Mouse (Mus musculus): Measurements from ENCODE around the gene Slc19a1. TPM values are rescaled to one million over a fixed set of nuclear protein-coding genes. Genes with fewer than 3 reads are reported as not detected.
A peak's percentile ranks its signal among the peaks of the same experiment; 100 is the strongest.

Gene Slc19a1
- total RNA-seq (2012; rRNA removed): 32.4 and 47.5 TPM in 2 replicates

DNA sequence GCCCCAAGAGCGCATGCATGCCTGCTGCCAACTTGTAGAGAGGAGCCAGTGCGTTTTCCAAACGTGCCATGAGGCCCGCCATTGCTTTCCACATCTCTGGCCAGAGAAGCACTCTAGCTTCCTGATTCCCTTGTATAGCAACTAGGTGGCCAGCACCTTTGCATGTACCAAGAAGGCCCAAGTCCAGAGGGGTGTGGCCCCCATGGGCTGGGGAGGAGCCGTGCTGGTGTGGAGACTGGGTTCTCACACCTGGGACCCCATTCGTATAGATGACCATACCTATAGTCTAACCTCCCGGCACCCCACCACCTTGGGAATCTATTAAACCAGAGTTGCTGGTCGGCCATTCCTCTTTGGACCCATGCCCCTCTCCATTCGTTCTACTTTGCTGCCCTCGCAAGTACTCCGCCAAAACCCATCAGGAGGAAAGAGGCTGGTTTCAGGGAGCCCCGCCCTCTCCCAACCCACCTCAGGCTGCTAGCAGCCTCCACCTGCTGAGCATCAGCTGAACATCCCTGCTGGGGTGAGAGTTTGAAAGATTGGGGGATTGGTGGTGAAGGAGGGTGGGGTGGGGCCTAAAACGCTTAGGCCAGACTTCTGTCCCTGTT, at the start of gene Slc19a1:
Slc19a1 (plus strand) TSS at position 474 of the 608 bp plus-strand sequence.
- Histone ChIP-seq H3K4me3 (ENCODE audit: insufficient read depth in 1 of 2, low read depth in 1 of 2, low read length in 2 of 2, poor library complexity in 1 of 2, severe bottlenecking in 1 of 2) (peak within 1 kb of the TSS; percentile 88 to 95), H3K9me3 (ENCODE audit: control insufficient read depth, insufficient read depth, low read depth, low read length) (no peaks in the 10 kb centered on the region), H3K36me3 (ENCODE audit: control insufficient read depth, insufficient read depth, low read length, poor library complexity, severe bottlenecking) (peaks cover 2% of the 10 kb centered on the region; the same call in 1 of the 2 replicates), H3K4me1 (ENCODE audit: control insufficient read depth in 2 of 2, insufficient read depth in 2 of 2, low read length in 2 of 2, poor library complexity in 1 of 2) (peaks cover 3 to 9% of the 10 kb centered on the region in 2 experiments; a peak in 2 of 4 replicates), H3K9ac (ENCODE audit: insufficient read depth, low read depth, low read length, poor library complexity, severe bottlenecking) (peak within 1 kb of the TSS; percentile 86), H3K27ac (ENCODE audit: insufficient read depth, low read depth, low read length, poor library complexity, severe bottlenecking) (no peak within 1 kb of the TSS; the same call in 1 of the 2 replicates)
- DNase-seq (ENCODE audit: low read depth, low spot score): peak; percentile 36
- TF ChIP-seq ZC3H11A (IDR thresholded peaks at IDR 0.05; ENCODE audit: borderline replicate concordance, low read depth, low read length): no peak; the same call in 1 of the 2 replicates
- TF ChIP-seq ZNF384 (IDR thresholded peaks at IDR 0.05; ENCODE audit: low read depth, low read length): no peak
- no peak for TF ChIP-seq HCFC1 (IDR thresholded peaks at IDR 0.05; ENCODE audit: borderline replicate concordance, insufficient read depth, low read length)
- no peak for TF ChIP-seq MAFK (IDR thresholded peaks at IDR 0.05; ENCODE audit: insufficient read depth, low read depth, low read length)
- no peak for TF ChIP-seq CHD2 (IDR thresholded peaks at IDR 0.05; ENCODE audit: low read depth, low read length)
- in situ Hi-C loops (cut with MboI; ENCODE audit: low sequenced_read_pairs in 2 of 2, unreplicated experiment in 2 of 2): no loop called here

DNA sequence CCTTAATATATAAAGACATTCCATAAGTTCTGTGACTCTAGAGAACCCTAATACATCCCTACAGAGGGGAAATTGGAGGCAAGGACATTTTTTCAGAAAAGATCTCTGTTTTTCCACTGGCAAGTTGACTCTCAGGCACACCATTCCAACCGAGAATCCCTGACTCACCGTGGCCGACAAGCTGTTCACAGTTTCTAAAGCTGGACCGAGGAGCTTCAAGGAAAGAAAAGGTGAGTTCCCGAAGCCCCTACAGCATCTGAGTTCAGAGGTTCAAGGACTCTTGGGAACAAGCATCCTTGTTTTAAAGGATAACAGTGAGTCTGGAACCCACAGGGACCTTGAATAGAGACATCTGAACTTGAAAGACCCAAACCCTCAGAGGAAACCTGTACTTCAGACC, 43.5 kb upstream of the Slc19a1 start:
- no peak overlapping the region for H3K9ac ChIP-seq (ENCODE audit: insufficient read depth, low read depth, low read length, poor library complexity, severe bottlenecking)
- no peak for DNase-seq (ENCODE audit: low read depth, low spot score)
- H3K4me1 ChIP-seq (ENCODE audit: control insufficient read depth in 2 of 2, insufficient read depth in 2 of 2, low read length in 2 of 2, poor library complexity in 1 of 2): no peaks in the 10 kb centered on the region
- H3K36me3 ChIP-seq (ENCODE audit: control insufficient read depth, insufficient read depth, low read length, poor library complexity, severe bottlenecking): no peaks in the 10 kb centered on the region
- in situ Hi-C loops (cut with MboI; ENCODE audit: low sequenced_read_pairs in 2 of 2, unreplicated experiment in 2 of 2): no loop called here
- TF ChIP-seq HCFC1 (IDR thresholded peaks at IDR 0.05; ENCODE audit: borderline replicate concordance, insufficient read depth, low read length): no peak
- no peak for TF ChIP-seq CHD2 (IDR thresholded peaks at IDR 0.05; ENCODE audit: low read depth, low read length)
- no peak for TF ChIP-seq ZNF384 (IDR thresholded peaks at IDR 0.05; ENCODE audit: low read depth, low read length)
- no peak for TF ChIP-seq MAFK (IDR thresholded peaks at IDR 0.05; ENCODE audit: insufficient read depth, low read depth, low read length)
- TF ChIP-seq ZC3H11A (IDR thresholded peaks at IDR 0.05; ENCODE audit: borderline replicate concordance, low read depth, low read length): no peak
- no peak overlapping the region for H3K4me3 ChIP-seq (ENCODE audit: insufficient read depth in 1 of 2, low read depth in 1 of 2, low read length in 2 of 2, poor library complexity in 1 of 2, severe bottlenecking in 1 of 2)
- H3K9me3 ChIP-seq (ENCODE audit: control insufficient read depth, insufficient read depth, low read depth, low read length): no peaks in the 10 kb centered on the region
- H3K27ac ChIP-seq (ENCODE audit: insufficient read depth, low read depth, low read length, poor library complexity, severe bottlenecking): no peak overlapping the region

DNA sequence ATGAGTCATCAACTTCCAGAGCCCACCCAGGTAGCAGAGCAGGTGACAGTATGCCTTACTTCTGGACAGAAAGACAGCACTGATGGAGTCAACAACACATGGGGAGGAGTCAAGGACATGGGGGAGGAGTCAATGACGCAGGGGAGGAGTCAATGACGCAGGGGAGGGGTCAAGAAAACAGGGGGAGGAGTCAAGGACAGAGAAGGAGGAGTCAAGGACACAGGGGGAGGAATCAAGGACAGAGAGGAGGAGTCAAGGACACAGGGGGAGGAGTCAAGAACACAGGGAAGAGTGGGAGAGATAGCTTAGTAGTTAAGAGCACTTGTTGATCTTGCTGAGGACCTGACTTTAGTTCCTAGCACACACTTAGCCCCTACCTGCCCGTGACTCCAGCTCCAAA, 39.6 kb upstream of the Slc19a1 start:
- Histone ChIP-seq H3K4me1 (ENCODE audit: control insufficient read depth in 2 of 2, insufficient read depth in 2 of 2, low read length in 2 of 2, poor library complexity in 1 of 2) (no peaks in the 10 kb centered on the region), H3K36me3 (ENCODE audit: control insufficient read depth, insufficient read depth, low read length, poor library complexity, severe bottlenecking) (no peaks in the 10 kb centered on the region), H3K4me3 (ENCODE audit: insufficient read depth in 1 of 2, low read depth in 1 of 2, low read length in 2 of 2, poor library complexity in 1 of 2, severe bottlenecking in 1 of 2) (no peak overlapping the region), H3K9ac (ENCODE audit: insufficient read depth, low read depth, low read length, poor library complexity, severe bottlenecking) (no peak overlapping the region), H3K9me3 (ENCODE audit: control insufficient read depth, insufficient read depth, low read depth, low read length) (no peaks in the 10 kb centered on the region), H3K27ac (ENCODE audit: insufficient read depth, low read depth, low read length, poor library complexity, severe bottlenecking) (no peak overlapping the region)
- TF ChIP-seq MAFK (IDR thresholded peaks at IDR 0.05; ENCODE audit: insufficient read depth, low read depth, low read length) (no peak), HCFC1 (IDR thresholded peaks at IDR 0.05; ENCODE audit: borderline replicate concordance, insufficient read depth, low read length) (no peak), ZC3H11A (IDR thresholded peaks at IDR 0.05; ENCODE audit: borderline replicate concordance, low read depth, low read length) (no peak), CHD2 (IDR thresholded peaks at IDR 0.05; ENCODE audit: low read depth, low read length) (no peak), ZNF384 (IDR thresholded peaks at IDR 0.05; ENCODE audit: low read depth, low read length) (no peak)
- in situ Hi-C loops (cut with MboI; ENCODE audit: low sequenced_read_pairs in 2 of 2, unreplicated experiment in 2 of 2): no loop called here
- peak; percentile 36 for DNase-seq (ENCODE audit: low read depth, low spot score)

DNA sequence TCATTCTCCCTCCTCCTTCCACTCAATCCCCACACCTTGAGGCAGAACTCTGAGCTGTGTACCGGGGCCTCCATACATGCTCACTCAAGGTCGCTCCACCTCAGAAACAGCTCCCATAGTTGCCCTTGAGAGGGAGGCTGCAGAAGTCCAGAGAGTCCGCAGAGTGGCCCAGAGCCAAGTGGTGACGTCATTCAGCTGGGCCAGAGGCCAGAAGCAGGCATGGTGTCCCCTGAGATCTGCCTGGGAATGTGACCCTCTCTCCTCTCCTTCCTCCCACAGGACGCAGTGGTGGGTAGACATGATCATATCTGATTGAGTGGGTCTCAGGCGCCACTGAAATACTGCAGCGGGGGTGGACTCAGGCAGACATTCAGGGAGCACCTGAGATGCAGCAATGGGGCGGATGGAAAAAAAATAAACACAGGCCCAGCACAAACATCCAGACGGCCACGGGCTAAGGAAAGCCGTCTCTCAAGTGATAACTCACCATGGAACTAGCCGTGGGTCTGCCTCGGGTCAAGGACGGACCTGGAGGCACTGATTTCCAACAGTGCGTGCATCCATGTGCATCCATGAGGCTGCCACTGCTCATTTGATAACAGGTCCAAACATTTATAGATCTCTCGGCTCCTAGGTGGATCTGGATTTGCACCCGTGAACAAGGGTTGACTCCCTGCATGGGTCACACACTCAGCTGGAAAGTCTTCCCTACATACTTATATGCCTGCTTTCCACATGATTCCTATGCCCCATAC, 34.1 kb upstream of the Slc19a1 start:
- DNase-seq (ENCODE audit: low read depth, low spot score): no peak
- TF ChIP-seq CHD2 (IDR thresholded peaks at IDR 0.05; ENCODE audit: low read depth, low read length) (no peak), HCFC1 (IDR thresholded peaks at IDR 0.05; ENCODE audit: borderline replicate concordance, insufficient read depth, low read length) (no peak), ZC3H11A (IDR thresholded peaks at IDR 0.05; ENCODE audit: borderline replicate concordance, low read depth, low read length) (no peak), MAFK (IDR thresholded peaks at IDR 0.05; ENCODE audit: insufficient read depth, low read depth, low read length) (no peak), ZNF384 (IDR thresholded peaks at IDR 0.05; ENCODE audit: low read depth, low read length) (no peak)
- no peaks in the 10 kb centered on the region for H3K4me1 ChIP-seq (ENCODE audit: control insufficient read depth in 2 of 2, insufficient read depth in 2 of 2, low read length in 2 of 2, poor library complexity in 1 of 2)
- no peak overlapping the region for H3K27ac ChIP-seq (ENCODE audit: insufficient read depth, low read depth, low read length, poor library complexity, severe bottlenecking)
- no peak overlapping the region for H3K9ac ChIP-seq (ENCODE audit: insufficient read depth, low read depth, low read length, poor library complexity, severe bottlenecking)
- in situ Hi-C loops (cut with MboI; ENCODE audit: low sequenced_read_pairs in 2 of 2, unreplicated experiment in 2 of 2): no loop called here
- no peaks in the 10 kb centered on the region for H3K9me3 ChIP-seq (ENCODE audit: control insufficient read depth, insufficient read depth, low read depth, low read length)
- no peaks in the 10 kb centered on the region for H3K36me3 ChIP-seq (ENCODE audit: control insufficient read depth, insufficient read depth, low read length, poor library complexity, severe bottlenecking)
- no peak overlapping the region for H3K4me3 ChIP-seq (ENCODE audit: insufficient read depth in 1 of 2, low read depth in 1 of 2, low read length in 2 of 2, poor library complexity in 1 of 2, severe bottlenecking in 1 of 2)
